Mouse (Mus musculus) hematopoietic stem cell, adult 5-6 weeks (primary cell): ENCODE data around the gene Ubap2. TPM values are rescaled to one million over a fixed set of nuclear protein-coding genes. Genes with fewer than 3 reads are reported as not detected.

Source experiments
- ATAC-seq, 2 experiments: fragments of 125-278 bp in 1 of 2; replicated peaks in 1 of 2; 2 replicates each; pipeline ENCODE4 v1.8.0; 2016 to 2017; ENCODE audit warnings: inconsistent platforms in 2 of 2, mild to moderate bottlenecking in 2 of 2, moderate number of reproducible peaks in 2 of 2, low read depth in 1 of 2, moderate TSS enrichment in 1 of 2; ENCODE audit not compliant: low FRiP score in 2 of 2, poor library complexity in 2 of 2, severe bottlenecking in 2 of 2, insufficient read depth in 1 of 2, low TSS enrichment in 1 of 2
- total RNA-seq: library from RNA; stranded (forward); fragments of 172-1452, 232-1000 nt; gene quantifications from 2 replicates; pipeline ENCODE4 v1.2.3, GENCODE M21; 2017

Ubap2 gene
- total RNA-seq, 1 experiment from 2014 or later = 21.9 TPM

DNA sequence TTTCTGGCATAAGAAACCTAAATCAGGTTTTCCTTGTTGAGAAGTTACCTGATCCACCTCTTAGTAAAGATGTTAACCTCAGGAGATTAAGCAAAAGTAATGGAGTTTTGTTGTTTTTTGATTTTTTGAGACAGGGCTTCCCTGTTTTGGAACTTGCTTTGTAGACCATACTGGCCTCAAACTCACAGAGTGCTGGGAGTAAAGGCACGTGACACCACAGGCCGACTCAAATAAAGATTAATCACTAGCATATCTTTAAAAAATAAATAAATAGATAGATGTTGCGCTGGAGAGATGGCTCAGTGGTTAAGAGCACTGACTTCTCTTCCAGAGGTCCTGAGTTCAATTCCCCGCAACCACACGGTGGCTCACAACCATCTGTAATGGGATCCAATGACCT lies 983 bp upstream of the Ubap2 start:
- no peak for ATAC-seq

DNA sequence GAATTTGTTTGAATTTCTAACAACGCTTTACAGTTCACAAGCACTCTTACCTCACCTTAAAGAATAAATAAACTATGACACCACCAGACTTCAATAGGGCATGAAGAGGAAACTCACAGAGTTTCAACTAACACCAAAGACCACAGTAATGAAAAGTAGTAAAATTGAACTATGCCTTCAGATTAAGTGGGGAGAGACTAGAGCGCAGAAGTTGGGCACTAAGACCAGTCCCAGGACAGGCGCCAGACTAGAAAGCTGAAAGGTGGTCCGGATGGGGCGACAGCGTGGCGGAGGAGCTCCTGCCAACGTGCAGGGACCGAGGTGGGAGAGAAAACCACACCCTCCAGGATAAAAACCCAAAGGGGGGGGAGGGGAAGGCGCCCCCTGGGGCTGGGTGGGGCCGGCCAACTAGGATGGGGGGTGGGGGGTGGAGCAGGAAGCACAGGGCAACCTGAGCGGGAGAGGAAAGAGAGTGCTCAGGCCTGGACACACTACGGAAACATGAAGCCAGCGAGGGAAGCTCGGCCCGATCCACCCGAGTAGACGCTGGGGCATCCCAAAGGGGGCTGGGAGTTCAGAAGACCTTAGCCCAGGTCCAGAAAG lies 466 bp downstream of the Ubap2 start:
- peak; percentile 33 to 34 for ATAC-seq

DNA sequence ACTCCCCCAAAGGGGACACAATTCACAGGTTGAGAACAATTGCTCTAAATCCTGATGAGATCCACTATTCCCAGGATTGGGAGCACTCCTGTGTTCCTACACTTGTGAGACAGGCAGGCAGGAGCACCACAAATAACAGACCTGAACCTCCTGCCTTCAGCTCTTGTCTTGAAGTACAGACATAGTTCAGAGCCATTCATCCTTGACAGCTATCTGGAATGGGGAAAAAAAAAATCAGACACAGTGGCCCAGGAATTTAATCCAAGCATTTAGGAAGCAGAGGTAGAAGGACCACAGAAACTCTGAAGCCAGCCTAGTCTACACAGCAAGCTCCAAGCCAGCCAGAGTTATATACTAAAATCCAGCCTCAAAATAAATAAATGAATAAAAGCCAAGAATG lies 6.8 kb downstream of the Ubap2 start:
- ATAC-seq = no peak

DNA sequence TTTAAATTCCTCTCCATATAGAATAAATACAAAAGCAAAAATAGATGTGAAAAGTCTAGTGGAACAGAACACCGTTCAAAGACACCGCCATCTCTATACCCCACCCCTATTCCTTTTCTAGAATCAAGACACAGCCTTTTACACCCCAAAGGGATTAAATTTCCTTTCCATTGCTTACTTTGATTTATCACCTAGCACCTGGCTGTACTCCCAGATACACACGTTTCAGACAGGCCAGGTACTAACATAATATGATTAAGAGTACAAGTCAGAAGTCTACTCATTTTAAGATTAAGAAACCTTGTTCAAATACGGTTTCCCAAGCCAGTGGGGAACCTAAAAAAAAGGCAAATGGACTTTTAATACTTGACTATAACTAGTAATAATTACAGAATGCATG lies 8.6 kb downstream of the Ubap2 start:
- no peak for ATAC-seq

DNA sequence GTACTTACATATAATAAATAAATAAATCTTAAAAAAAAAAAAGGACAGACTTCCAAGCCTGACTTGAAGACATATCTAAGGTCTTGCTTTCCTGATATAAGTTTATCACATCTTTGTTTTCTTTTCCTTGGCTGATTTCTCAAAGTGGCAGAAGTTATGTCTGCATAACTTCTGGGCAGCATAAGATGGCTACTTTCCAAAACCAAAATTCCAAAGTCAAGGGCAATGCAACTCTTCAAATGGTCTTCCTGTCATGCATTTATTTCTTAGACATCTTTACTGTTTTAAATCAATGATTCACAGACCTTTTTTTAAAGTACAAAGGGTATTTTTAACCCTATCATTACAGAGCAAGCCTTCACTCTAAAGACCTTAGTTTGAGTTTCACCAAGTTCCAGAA lies 14.3 kb downstream of the Ubap2 start:
- no peak for ATAC-seq

DNA sequence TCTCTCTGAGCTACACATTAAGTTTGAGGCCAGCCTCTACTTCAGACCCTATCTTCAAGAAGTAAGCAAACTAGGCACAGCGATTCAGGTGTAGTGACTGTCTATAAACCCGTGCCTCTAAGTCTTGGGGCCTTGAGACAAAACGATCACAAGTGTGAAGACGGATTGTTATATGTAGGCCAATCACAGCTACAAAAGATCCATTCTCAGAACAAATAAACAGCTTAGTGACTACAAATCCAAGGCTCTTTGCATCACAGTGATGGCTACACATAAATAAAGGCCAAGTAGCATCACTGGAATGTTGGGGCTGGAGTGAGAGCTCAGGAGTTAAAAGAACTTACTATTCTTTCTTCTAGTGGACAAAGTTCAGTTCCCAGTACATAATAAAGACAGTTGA lies 15.9 kb downstream of the Ubap2 start:
- no peak for ATAC-seq

DNA sequence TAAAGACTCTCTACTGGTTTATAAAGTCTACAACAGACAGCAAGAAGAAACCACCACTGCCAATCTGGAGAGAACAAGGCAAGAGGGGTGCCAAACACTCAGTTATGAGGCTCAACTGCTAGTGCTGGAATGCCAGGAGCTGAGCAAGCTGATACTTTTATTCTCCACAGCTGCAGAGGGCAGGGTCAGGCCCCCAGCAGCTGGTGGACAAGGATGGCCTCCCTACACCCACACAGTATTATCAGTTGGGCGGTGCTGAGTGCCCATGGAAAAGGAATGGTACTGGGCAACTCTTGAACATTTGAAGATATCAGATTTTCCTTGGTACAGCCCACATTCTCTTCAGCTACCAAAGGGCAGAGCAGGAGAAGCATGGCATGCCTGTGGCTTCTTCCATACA lies 17.2 kb downstream of the Ubap2 start:
- no peak for ATAC-seq

DNA sequence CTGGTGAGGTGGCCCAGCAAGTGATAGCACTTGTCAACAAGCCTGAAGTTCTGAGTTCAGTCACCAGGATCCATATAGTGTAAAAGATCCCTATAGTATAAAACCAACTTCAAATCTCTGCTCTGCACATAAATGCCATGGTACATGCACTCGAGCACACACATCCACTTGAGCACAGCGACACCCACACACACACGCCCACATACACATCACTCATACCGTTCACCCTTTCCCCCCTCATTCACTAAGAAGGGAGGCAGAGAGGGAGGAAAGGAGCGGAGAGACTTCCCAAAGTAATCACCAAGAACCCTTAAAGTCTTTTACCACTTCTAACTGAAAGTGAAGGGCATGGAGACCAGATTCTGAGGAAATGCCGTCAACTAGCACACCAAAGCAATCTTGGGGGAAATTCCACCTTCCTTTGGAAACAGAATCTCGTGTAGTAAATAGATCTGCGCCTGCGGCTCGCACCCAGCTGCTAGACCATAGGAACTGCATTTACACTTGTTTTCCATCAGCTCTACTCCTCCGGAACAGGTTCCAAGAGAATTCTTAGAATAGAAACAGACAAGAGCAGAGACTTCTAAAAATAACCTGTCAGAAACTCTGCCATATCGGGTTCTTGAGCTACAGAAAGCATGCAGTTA lies 19.3 kb downstream of the Ubap2 start:
- ATAC-seq = no peak

DNA sequence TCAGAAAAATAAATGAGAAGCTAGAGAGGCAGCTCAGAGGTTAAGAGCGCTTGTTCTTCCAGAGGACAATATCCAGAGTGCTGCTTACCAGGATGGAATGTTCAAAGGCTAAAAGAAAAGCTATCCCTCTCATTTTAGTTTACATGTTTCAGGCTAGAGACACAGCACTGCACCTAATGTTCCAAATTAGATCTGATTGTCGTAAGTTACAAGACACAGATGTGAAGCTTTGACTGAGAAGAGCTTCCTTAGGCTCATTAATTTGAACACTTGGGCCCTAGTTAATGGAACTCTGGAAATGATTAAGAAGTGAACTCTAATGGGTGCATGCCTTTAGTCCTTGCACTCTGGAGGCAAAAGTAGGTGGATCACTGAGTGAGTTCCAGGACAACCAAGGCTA lies 21.2 kb downstream of the Ubap2 start:
- ATAC-seq = no peak

DNA sequence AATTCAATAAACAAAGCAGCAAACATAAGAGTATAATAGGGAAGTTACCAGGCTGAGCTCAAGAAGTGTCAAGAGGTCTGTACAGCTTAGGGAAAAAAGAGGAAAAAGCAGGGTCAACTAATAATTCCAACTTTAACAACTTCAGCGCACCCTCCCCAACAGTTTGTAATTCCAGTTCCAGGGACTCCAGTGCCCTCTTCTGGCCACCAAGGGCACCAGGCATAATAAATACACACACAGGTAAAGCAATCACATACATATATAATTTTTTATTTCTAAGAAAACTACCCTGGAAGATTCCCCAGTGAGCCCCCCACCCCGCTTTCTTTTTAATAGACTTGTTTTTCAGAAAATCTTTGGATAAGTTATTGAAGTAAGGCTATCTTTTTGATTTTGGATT lies 29.5 kb downstream of the Ubap2 start:
- ATAC-seq = no peak

DNA sequence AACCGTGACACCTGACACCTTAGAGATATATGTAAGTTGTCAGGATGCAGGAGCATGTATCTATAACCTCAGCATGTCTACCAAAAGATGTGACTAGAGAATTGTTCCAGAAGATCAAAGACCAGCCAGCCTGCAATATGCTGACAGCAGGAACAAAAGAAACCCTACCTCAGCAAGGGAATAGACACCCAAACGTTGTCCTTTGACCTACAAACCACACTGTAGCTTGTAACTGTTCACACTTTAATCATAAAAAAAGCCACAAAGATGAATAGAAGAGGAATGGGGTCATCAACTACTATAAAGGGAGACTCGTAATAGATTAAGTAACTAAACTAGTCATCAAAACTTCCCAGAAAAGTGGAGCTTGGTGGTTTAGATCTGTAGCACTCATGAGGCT lies 34.0 kb downstream of the Ubap2 start:
- no peak for ATAC-seq

DNA sequence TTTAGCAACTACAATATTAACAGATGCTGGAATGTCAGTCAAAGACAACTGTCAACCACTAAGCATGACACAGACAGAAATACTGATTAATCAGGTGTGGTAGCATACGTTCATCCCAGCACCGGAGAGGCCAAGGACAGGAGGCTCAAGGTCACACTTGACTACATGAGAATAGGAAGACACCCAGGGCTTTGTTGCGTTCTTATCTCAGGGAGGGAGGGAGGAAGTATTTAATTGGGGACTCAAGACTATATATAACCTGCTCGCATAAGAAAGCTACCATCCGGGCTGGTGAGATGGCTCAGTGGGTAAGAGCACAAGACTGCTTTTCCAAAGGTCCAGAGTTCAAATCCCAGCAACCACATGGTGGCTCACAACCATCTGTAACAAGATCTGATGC lies 39.3 kb downstream of the Ubap2 start:
- no peak for ATAC-seq

DNA sequence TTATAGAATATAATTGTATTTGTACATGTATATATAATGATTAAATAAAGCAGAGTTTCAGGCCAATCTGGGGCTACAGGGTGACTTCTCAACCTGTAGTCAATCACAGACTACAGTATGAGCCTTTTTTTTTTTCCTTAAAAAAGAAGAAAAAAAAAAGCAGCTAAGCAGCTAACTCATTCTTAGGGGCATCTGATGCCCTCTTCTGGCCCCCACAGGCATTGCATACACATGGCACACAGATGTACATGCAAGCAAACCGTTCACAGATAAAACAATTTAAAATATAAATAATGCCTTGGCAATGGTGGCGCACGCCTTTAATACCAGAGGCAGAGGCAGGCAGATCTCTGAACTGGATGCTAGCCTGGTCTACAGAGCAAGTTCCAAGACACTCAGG lies 48.6 kb downstream of the Ubap2 start:
- peak in 1 of 2 experiments; percentile 51; a peak in 1 of 4 replicates for ATAC-seq

DNA sequence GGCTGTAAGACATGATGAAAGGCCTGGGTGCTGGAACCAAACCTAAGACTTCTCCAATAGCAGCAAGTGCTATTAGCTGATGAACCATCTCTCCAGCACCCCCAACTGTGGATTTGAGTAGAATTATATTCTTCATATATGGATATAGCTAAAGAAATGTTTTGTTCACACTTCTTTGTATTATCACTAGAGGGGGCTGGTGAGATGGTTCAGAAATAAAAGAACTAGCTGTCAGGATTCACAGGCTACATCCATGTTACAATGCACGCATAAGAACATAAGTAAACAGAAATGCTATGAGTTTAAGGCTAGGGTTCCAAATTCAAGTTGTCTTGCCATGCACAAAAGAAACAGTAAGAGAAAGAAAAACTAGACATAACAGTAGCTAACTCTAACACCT lies 49.5 kb downstream of the Ubap2 start:
- ATAC-seq = no peak

DNA sequence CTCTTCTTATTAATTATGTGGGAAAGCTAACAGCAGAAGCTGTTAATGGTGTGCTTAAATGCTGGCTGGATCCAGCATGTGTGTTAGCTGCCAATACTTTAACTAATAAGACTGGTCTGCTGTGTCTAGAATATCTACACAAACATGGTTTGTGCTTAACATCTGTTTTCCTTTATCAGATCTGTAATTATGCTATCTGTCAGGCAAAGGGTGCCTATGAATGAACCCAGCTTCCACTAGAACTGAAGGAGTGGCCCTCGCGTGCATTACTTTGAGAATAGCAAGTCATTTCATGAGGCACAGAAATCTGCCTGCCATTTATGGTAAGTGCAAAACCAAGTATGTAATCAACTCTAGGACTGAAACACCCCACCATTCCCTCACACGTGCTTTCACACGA lies 66.9 kb downstream of the Ubap2 start:
- ATAC-seq = no peak

DNA sequence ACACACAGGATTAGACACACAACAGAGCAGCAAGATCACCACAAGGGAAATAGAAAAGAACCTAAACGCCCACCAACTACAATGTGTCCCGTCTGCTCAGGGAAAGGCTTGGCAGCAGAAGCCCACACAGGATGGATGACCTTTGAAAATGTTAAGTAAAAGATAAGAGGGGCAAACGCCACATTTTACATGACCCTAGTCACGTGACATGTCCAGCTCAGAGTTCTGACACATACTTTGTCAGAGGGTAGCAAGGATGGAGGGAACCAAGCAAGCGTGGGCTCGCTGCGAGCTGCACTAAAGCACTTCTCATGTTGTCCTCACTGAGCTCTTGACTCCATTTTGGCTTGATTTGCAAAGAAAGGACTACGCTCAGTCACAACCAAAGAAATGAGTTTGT lies 69.2 kb downstream of the Ubap2 start:
- no peak for ATAC-seq

DNA sequence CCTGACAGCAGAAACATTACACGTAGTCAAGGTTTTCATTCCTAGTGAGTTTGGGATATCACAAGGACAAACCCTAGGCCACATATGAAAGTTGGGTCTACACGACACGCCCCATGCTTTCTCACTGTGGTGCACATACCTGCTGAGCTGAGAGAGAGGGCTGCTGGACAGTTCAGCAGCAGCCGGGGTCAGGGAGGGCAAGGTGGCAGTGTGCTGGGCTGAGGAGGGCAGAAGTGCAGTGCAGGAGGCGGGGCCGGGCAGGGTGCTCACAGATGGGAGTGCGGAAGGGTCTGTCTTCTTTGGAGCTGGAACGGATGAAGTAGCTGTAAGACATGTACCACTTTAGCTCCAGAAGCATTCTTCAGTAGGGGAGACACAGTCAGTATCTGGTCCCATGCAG lies 72.8 kb downstream of the Ubap2 start:
- no peak for ATAC-seq

DNA sequence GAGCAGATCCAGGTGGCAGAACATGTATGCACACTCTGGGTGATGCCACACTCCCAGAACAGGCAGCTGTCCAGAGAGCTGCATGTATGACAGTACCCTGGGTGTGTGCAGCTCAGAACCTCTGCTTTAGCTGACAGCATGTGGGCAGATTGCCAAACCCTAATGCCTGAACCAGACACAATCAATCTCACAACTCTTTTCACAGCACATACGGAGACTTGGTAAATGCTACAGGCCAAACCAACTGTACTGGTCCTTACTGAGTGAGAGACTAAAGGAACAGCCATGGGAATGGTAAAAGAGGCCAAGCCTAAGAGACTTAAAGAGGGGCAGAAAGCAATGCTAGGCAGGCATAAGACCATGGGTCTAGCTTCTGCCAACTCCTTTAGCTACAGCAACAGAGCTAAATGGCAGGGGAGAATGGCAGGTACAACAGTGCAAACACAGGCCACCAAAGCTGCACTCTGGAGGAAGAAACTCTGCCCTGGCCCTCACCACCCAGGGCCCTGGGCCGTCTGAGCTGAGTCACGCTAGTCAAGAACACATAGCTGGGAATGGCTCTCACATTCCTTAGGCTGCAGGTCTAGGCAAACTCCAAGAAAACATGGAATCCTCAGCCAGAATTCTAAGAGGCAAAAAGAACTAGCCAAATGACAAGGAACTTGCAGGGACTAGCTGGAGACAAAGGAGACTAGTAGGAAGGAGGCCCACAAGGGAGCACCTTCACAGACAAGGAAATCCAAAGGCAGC lies 77.9 kb downstream of the Ubap2 start:
- no peak for ATAC-seq

DNA sequence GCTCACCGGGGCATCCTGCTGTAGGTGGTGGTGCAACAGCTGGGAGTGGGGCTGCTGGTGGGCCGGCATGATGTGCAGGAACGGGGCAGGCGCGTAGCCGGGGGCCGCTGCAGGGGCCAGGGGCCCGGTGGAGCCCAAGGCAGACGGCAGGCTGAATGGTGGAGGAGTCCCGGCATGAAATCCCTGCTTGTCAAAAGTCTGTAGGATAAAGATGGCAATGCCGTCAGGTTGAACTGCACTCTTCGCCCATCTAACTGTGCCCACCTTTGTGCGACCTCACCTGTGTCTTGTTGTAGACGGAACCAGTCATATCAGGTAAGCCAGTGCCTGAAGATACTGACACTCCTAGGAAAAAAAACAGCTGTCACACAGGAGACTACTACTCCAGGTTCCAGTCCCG lies 79.6 kb downstream of the Ubap2 start:
- ATAC-seq = no peak
